Mouse (Mus musculus) frontal cortex, postnatal 10 days (tissue): ENCODE data around the gene Acss1.

Experiments
- DNase-seq, 2 experiments: peaks; one replicate each; pipeline ENCODE4 v3.0.0; 2022; ENCODE audit warnings: low spot score in 2 of 2, mixed read lengths in 1 of 2

Gene Acss1

GRCm38 (mm10) chr2:150665534-150666451 is 2.5 kb downstream of the Acss1 start:
- DNase-seq, result no peak

DNA sequence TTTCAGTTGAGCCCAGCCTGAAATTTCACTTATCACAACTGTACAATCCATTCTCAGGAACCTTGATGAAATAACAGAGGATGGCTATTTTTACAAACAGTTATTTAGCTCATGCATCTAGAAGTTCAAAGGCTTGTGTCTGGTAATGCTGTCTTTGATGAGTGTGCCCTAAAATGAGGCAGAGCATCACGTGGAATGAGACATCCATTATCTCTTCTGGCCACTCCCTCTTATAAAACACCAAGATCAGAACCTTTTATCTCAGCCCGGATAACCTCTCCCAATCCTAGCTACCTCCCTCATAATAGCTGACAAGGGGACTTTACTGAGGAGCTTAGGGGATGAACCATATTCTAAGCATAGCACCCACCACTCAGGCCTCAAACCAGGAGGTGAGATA is 3.3 kb downstream of the Acss1 start:
- no peak for DNase-seq

DNA sequence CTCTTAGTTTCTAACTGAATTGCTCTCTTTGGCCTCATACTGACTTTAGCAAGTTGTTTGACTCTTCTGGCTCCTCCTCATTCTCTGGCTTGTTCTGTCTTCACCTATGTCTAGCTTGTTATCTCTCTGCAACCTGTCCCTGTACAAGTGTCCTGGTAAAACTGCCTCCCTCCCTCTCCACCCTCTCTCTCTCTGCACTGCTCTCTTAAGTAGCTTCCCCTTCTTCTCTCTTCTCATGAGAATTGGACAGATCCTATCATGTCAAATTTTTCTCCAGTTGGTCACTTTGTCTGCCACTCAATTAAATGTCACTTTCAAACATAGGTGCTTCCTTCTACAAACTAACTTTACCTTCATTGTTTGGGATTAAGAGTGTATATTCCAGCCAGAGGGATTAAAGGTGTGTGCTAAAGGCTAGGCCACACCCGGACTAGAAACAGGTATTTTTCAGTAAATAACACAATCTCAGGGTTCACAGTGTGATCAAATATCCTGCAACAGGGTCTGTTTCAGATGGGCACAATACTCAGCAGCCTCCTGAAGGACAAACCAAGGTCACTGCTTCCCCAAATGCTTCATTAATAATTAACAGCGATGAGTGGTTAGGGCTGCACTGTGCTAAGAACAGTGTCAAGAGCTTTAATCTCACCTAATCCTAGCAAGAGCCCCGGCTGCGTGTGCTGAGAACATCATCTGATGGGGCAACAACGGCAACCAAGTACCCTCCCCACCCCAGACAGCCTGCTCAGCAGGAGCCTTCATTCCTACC is 4.0 kb downstream of the Acss1 start:
- DNase-seq, result no peak

- peak in 1 of 2 experiments; percentile 27 for DNase-seq
Measured at GRCm38 (mm10) chr2:150663255-150663654, 5.0 kb downstream of the Acss1 start.

DNA sequence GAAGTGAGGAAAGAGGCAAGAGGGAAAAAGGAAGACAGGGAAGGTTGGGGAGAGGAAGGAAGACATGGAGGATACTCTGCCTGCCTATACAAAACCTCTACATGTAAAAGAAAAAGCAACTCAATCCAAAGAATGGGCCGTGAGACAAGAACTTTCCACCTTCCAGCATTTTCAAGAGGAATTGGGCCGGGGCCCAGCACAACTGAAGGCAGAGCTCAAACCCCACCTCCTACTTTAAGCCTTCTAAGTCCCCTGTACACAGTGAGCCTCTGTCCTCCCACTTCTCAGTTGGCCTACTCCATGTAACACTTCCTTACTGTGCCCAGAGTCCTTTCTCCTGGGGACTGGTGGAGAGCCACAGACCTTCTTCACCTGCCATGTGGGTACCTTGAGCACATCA is 6.3 kb downstream of the Acss1 start:
- DNase-seq, result no peak

DNA sequence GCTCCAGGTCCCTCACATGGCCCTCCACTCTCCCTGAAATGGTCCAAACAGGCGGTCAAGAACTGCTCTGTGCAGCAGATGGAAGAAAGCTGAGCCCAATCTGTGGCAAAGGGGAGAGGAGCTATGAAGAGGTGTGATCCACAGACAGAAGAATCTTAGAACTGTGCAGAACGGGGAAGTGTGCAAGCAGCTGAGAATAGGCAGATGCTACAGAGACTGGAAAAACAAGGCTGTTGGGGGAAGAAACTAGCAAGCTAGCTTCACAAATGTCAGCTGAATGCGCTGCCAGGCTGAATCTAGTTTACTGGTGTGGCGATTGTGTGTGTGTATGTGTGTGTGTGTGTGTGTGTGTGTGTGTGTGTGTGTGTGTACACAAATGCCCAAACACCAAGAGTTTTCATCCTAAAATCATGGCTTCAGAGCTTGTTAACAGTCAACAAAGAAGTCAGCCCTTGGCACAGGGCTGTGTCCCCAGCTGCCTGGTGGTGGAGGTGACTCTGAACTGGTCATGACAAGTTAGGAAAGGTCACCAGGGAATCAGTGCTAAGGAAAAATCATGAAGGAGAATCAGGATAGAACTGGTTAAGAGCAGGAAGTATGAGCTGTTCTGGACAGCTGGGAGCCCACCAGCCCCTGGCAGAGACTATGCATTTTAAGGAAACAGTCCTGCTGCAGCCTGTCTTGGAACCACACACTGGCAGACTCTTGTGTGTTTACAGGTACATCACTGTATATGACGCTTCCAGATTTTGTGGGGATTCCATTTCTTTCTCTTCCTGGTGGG is 7.4 kb downstream of the Acss1 start:
- DNase-seq, result peak in 1 of 2 experiments; percentile 29

DNA sequence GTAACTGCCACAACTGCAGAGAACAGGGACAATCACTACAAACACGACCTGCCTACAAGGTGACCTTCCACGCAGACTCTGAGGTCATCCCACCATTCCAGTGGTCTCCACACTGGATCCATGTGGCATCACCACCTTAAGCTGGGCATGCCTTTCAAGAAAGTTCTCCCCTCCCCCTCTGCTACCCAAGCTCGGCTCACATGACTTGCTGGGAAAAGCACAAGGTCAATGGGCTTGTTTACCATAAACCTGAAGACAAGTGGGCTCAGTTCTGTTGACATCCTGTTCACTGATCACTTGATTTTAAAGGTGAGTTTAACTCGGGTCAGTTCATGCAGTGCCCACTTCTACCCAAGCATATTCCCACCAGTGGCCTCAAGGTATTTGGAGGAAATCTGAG is 8.3 kb downstream of the Acss1 start:
- no peak for DNase-seq

DNA sequence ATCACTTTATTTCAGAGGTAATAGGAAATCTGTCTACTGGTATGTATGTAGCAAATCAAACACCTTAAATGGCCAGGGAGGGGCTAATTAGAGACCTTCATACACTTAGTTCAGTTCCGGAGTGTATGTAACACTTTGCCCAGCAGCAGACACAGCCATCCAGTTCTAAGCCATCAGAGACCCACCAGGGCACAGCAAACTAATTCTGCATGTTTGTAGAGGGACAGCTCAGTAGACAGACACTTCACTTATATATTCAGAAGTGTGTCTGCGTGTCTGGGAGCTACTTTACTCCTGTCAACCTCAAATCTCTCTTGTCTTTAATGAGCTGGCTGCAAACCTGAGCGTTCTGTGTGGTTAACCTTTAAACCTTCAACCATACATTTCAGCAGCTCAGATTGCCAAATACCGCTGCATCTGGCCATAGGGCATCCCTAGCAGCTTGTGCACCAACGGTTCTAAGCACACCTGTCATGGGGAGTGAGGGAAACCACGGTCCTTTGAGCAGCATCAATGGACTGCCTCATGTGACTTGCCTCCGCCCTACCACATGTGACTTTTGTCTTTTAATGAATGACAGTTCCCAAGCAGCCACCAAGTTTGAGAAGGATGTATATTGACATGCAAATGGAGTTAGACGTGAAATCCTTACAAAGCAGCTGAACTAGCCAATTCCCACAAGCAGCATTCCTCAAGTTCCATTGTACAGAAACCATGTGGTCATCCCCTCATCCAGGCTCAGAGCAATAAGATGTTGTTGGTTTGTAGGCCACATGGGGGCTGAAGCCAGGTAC is 11.1 kb downstream of the Acss1 start:
- DNase-seq, result no peak

DNA sequence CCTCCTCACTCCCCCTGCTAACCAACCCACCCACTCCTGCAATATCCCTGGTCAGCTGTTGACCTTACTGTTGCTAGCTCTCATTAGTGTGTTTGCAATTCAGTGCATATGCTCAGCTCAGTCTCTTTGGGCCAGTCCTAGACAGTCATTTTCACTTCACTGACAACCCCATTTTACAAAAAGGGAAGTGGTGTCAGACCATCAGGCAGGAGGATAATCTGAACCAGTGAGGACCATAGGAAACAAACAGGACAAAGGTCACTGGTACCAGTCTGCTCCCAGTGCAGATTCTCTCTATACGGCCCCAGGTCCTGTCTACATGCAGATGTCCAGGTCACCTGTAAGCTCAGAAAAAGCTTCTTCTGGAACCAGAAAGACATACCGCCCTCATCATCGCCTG is 12.2 kb downstream of the Acss1 start:
- DNase-seq, result no peak

DNA sequence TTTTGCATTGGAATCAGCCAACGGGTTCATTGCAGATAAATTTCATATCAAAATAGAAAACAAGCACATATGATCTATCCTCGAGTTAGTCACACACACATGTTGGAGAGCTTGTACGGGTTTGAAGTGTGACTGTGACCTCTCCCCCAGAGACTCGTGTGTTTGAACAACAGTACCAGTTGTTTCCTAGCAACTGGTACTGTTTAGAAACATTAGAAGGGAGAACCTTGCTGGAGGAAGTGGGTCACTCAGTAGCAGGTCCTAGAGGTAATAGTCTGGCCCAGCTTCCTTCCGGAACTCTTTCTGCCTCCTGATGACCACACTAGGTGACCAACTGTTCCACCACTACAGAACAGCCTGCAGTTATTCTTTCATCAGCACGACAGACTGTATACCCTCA is 13.0 kb downstream of the Acss1 start:
- DNase-seq, result no peak

DNA sequence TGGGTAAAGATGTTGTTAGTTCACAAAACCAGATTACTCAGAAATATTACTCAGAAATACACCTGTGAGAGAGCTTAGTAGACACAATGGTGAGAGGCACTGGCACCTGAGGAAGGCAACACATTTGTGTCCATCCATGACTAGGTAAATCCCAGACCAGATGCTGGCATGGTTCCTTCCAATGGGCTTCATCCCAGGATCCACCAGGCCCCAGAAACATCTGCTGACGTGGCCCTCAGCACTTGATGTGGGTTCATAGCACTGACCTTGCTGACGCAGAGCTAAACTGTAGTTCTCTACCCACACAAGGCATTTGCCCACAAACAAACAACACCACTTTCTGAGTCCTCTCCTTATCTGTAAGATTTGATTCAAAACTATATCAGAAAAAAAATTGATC is 13.5 kb downstream of the Acss1 start:
- DNase-seq, result no peak

DNA sequence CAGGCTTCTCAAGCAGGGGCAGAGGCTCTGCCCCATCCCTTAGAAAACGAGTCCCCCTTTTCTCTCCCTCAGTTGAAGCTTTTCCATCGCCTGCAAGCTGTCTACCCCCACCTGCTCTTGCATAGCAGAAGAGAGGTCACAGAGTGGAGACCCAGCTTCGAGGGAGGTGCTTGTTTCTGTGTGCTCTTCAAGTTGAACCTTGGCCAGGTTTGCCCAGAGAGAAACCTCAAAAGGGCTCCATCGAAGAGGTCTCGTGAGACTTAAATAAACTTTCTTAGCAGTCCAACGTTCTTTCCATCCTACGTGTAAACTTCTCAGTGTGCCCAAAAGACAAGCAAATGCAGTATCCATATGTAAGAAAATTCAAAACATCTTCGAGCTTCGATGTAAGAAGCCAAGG is 16.9 kb downstream of the Acss1 start:
- no peak for DNase-seq

DNA sequence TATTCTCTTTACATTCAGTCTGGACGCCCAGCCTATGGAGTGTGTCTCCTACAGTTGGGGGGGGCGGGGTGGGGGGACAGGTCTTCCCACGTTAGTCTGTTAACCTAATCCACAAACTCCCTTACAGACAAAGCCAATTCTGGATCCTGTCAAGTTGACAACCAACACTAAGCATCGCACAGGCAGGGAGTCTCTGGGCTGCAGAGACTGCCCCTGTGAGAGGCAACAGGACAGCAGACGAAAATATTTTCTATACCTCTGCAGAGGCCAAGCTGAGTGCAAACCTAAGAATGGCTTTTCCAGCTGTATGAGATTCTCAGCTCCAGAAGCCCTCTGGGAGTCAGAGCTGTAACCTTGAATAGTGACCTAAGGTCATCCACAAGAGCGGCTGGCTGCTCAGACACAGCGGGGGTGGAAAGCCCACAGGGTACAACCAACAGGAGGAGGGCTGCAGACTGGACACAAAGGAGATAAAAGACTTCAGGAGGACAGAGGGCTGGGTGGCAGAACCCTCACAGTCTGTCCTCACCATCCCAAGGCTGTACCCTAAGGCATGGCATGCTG is 17.7 kb downstream of the Acss1 start:
- DNase-seq, result no peak

GRCm38 (mm10) chr2:150648300-150648895 is 19.9 kb downstream of the Acss1 start:
- no peak for DNase-seq

- no peak for DNase-seq
Measured at GRCm38 (mm10) chr2:150647681-150648299, 20.5 kb downstream of the Acss1 start.

DNA sequence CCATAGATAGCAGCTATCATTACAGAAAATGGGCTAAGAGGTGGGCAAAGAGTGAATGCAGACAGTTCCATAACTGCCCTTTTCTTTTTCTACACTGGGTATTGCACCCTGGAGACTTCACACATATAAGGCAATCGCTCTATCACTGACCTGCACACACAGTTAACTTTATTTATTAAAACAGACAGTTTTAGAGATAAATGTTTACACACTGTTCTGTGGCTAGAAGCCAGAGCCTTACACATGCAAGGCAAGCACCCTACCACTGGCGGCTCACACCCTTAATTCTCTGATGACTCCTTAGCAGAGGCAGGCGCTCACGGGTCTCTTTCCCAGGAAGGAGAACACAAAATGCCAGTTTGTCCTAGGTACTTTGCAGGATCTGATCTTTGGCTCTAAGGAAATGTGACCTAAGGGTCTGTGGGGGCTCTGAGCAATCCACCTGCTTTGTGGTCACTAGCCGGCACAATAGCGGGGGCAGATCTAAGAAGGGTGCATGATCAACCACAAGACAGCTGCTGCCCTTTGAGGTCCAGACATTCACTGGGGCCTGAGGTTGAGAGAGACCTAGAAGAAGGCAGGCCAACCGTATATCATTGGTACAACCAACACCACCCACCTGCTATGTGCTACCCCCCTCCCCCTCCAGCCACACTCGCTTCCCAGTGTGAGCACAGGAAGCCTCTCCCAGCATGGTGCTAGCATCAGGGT is 21.7 kb downstream of the Acss1 start:
- no peak for DNase-seq

DNA sequence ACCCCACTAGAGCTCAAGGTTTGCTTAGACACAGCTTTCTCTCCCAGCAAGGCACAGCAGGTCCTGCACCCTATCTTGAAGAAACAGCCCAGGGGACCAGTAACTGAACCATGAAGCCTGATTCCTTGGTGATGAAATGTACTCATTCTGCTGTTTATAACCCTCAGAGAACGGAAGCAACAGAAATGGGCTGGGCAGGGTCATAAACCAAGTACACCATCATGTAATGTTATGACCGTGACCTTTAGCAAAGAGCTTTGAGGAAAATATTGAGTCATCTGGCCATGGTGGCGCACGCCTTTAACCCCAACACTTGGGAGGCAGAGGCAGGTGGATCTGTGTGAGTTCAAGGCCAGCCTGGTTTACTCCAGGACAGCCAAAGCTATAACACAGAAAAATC is 23.1 kb downstream of the Acss1 start:
- no peak for DNase-seq

- peak; percentile 68 to 81 for DNase-seq
Measured at GRCm38 (mm10) chr2:150643726-150644415, 24.4 kb downstream of the Acss1 start.

DNA sequence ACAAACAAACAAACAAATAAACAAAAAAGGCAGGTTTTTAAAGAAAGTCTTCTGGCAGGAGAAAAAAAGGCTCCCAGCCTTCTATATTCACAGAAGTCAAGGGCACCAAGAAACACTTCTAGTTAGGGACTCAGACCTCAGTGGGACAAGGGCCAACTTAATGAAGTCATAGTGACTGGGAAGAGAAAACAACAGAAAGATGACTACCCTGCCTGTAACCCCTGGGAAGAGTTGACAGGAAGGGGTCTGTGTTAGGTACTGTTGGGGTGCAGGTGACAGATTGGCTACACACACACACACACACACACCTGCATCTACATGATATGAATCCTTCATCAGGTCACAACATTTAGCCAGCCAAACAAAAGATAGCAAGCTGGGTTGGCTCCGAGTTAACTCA is 25.1 kb downstream of the Acss1 start:
- DNase-seq, result no peak
